Mouse (Mus musculus): Measurements from ENCODE around the gene Aff2.
A peak's percentile ranks its signal among the peaks of the same experiment; 100 is the strongest.

Gene Aff2

GRCm38 (mm10) chrX:69360238-69361054 is at the start of gene Aff2:
Gene Aff2, plus strand, starts transcription at chrX:69360294.
- DNase-seq (ENCODE audit: low spot score), result peak; percentile 67

- no peak for DNase-seq (ENCODE audit: low spot score)
Observed at GRCm38 (mm10) chrX:69337296-69337695, 22.8 kb upstream of the Aff2 start.

GRCm38 (mm10) chrX:69355621-69356020 is 4.5 kb upstream of the Aff2 start:
- no peak for DNase-seq (ENCODE audit: low spot score)

GRCm38 (mm10) chrX:69359360-69359759 is 734 bp upstream of the Aff2 start:
- no peak for DNase-seq (ENCODE audit: low spot score)

- DNase-seq (ENCODE audit: low spot score), result peak; percentile 19
Observed at GRCm38 (mm10) chrX:69359885-69360237, 233 bp upstream of the Aff2 start.

GRCm38 (mm10) chrX:69361055-69361558 is 1.0 kb downstream of the Aff2 start:
- no peak for DNase-seq (ENCODE audit: low spot score)

- peak; percentile 60 for DNase-seq (ENCODE audit: low spot score)
Observed at GRCm38 (mm10) chrX:69364198-69364597, 4.1 kb downstream of the Aff2 start.

- peak; percentile 63 for DNase-seq (ENCODE audit: low spot score)
Observed at GRCm38 (mm10) chrX:69373341-69373740, 13.2 kb downstream of the Aff2 start.

- peak; percentile 25 for DNase-seq (ENCODE audit: low spot score)
Observed at GRCm38 (mm10) chrX:69389738-69390137, 29.6 kb downstream of the Aff2 start.

- DNase-seq (ENCODE audit: low spot score), result no peak
Observed at GRCm38 (mm10) chrX:69415043-69415442, 54.9 kb downstream of the Aff2 start.

GRCm38 (mm10) chrX:69438422-69438821 is 78.3 kb downstream of the Aff2 start:
- no peak for DNase-seq (ENCODE audit: low spot score)

GRCm38 (mm10) chrX:69441937-69442336 is 81.8 kb downstream of the Aff2 start:
- no peak for DNase-seq (ENCODE audit: low spot score)

GRCm38 (mm10) chrX:69460896-69461295 is 100.8 kb downstream of the Aff2 start:
- no peak for DNase-seq (ENCODE audit: low spot score)

GRCm38 (mm10) chrX:69502061-69502460 is 142.0 kb downstream of the Aff2 start:
- no peak for DNase-seq (ENCODE audit: low spot score)

- DNase-seq (ENCODE audit: low spot score), result no peak
Observed at GRCm38 (mm10) chrX:69518040-69518575, 158.0 kb downstream of the Aff2 start.

GRCm38 (mm10) chrX:69540811-69541210 is 180.7 kb downstream of the Aff2 start:
- DNase-seq (ENCODE audit: low spot score), result no peak

GRCm38 (mm10) chrX:69579903-69580459 is 219.9 kb downstream of the Aff2 start:
- DNase-seq (ENCODE audit: low spot score), result no peak

- DNase-seq (ENCODE audit: low spot score), result peak; percentile 0
Observed at GRCm38 (mm10) chrX:69608793-69609192, 248.7 kb downstream of the Aff2 start.

GRCm38 (mm10) chrX:69663038-69663437 is 302.9 kb downstream of the Aff2 start:
- DNase-seq (ENCODE audit: low spot score), result no peak

GRCm38 (mm10) chrX:69666145-69666677 is 306.1 kb downstream of the Aff2 start:
- DNase-seq (ENCODE audit: low spot score), result no peak

- DNase-seq (ENCODE audit: low spot score), result no peak
Observed at GRCm38 (mm10) chrX:69675691-69676090, 315.6 kb downstream of the Aff2 start.

GRCm38 (mm10) chrX:69698840-69699239 is 338.7 kb downstream of the Aff2 start:
- peak; percentile 0 for DNase-seq (ENCODE audit: low spot score)

GRCm38 (mm10) chrX:69738972-69739371 is 378.9 kb downstream of the Aff2 start:
- peak; percentile 2 for DNase-seq (ENCODE audit: low spot score)

Data from embryo, embryonic 10.5 days (tissue).